Mouse (Mus musculus): ENCODE data around the gene Drd4.

- no peak for TF ChIP-seq CTCF (IDR thresholded peaks at IDR 0.05; ENCODE audit: low read depth, low read length)
- no peak for TF ChIP-seq GATA2 (IDR thresholded peaks at IDR 0.05; ENCODE audit: borderline replicate concordance, low read depth, low read length)
Observed at GRCm38 (mm10) chr7:141330706-141331105, 38.9 kb downstream of the Drd4 start.

All from G1E (cell line).